Mouse (Mus musculus) lung, postnatal 4 days (tissue): ENCODE measurements at regions not wholly inside any gene's neighbourhood (a gene's known extent, or its start where the extent isn't known, plus 50 kb on each side); places are given as distances from the start of the nearest gene placed in this dataset.
A peak's percentile ranks its signal among the peaks of the same experiment; 100 is the strongest.

Experiments
- DNase-seq, 2 experiments: peaks; one replicate each; pipeline ENCODE4 v3.0.0; 2021

GRCm38 (mm10) chr13:19883896-19884658 lies 60.0 kb upstream of the Gpr141 start:
- no peak for DNase-seq

DNA sequence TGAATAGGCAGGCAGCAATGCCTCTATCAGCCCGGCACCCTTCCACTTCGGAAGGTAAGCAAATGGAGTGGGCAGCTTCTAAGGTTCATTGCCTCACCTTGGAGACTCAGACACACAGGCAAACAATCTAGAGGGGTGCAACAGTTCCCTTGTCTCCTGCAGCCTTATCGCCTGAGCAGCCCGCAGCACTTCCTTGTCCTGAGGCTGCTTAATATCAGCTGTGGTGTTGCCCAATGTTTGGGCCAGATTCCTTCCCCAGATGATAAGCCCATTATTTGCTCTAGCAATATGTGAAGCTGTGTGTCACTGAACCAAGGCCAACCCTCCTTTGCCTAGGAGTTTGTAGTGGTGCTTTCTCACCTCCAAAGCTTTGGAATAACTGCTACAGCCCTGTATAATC lies 58.8 kb upstream of the Gpr141 start:
- DNase-seq: peak; percentile 5 to 46

- DNase-seq: no peak
These were observed 57.7 kb upstream of the Gpr141 start for GRCm38 (mm10) chr13:19881772-19882171.

- DNase-seq: no peak
These were observed 50.7 kb upstream of the Gpr141 start for GRCm38 (mm10) chr13:19874621-19875249.
